Mouse (Mus musculus): ENCODE measurements around the gene Ttc3. TPM values are rescaled to one million over a fixed set of nuclear protein-coding genes. Genes with fewer than 3 reads are reported as not detected.
"Not testable (repeated sequence)": the region's sequence is repeated elsewhere in the genome, so short reads cannot be mapped to it uniquely, and the experiment has no call there.

Ttc3 gene
- total RNA-seq, 2 experiments from 2014 or later: 46.8 to 50.2 TPM

DNA sequence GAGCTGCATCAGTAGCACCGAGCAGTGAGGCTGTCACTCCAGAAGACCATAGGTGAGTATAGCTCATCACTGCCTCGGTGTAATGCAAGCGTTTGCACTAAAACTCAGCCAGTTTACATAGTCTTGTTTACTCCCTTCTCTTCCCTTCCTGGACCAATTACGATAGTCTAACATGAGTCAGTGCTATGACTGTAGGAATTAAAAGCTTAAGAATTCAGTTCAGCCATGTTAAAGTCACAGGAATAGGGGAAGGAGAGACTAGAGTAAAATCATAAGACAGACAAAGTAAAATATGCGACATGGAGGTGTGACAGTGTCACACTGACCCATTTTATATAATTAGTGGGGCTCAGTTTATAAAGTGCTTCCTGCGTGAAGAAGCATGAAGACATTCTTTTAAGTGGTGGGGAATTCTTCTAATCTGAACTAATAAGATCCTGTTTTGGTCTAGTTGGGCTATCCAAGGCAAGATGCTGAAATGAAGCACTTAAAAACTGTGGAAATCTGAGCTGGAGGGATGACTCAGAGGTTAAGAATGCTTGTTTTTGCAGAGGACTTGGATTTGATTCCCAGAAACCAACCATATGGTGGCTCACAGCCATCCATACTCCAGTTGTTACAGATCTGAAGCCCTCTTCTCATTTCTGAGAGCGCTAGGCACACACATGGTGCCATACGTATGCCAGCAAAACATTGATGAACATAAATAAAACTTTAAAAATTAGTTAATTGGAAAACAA is 65.2 kb downstream of the Ttc3 start:
- DNase-seq: no peak

DNA sequence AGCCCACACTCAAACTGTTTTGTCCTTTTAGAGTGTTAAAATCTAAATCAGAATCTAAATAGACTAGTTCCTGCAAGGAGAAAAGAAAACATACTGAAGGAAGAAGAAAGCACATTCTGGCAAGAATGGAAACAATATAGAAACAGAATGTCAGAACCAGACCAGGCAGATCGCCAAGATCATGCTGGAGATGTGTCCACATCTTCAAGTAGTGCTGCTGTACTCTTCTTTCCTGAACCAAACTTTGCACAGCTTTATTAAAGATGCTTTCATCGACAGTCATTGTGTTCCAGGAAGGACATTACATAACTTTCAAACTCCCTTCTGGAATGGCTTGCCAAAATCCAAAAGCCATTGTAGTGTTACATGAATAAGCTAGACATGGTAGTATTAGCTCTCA is 66.4 kb downstream of the Ttc3 start:
- no peak for DNase-seq

DNA sequence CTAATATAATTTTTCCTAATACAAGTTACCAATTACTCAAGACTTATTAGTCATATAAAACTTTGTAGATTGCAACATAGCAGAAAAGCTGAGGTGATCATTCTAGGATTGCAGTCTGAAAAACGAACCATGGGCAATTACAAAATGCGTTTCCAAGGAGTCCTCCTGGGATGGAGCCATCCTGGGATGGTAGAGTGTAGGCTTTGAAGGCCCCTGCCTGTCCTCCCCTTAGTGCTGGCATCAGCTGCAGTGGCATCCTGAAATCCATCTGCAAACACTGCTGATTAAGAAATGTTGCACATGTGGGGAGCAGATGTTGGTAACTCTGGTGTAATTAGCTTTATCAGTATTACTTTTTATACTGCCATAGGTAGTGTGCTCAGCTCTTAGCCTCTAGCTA is 70.9 kb downstream of the Ttc3 start:
- DNase-seq: no peak

DNA sequence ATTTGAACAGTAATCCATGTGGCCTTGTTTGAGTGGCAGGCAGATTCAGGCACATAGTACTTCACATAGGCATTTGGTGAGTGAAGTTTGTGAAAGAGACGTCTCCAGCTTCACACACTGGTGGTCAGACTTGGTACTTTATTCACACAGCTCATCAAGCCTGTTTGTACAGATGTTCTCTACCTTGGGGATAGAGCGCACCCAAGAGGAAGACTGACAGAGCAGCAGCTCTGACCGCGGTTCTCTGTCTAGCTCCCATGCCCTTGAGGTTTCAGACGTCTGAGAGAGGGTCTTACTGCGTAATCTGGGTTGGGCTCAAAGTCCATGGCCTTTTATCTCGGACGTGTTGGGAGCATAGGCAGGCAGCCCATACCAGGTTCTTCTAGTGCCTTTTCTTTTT is 78.7 kb downstream of the Ttc3 start:
- no peak for DNase-seq

DNA sequence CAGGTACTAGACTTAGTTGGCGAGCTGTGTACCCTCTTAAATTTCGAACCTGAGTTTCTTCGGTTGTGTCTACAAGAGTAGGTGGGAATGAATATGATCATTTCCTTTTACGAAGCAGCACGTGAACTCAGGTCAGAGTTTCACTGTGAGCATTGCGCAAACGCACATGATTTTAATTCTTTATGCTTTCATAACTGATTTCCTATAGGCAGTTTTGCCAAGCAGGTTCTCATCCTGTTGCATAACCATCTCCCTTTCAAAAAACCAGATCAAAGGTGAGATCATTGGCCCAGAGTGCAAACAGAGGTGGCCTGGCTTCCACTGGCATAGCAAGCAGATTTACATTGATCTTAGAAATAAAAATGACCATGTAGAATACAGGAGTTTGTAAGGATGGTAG is 79.2 kb downstream of the Ttc3 start:
- DNase-seq: no peak

GRCm38 (mm10) chr16:94451545-94452488 is 81.4 kb downstream of the Ttc3 start:
- no peak for DNase-seq

DNA sequence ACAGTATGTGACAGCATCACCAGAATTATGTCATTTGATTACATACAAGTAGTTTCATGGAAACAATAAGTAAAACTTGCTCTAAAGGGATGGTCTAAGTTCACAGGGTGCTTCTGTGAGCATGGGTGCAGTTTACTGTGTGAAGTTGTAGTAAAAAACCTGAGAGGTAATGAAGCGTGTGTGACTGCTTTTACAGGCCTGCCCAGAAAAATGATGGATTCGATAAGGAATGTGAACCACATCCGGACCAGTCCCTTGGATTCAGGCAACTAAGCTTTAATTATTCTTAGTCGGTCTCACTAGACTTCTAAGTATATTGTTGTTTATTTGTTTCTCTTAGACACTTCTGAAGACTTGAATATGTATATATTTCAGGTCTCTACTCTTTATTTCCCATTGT is 82.3 kb downstream of the Ttc3 start:
- no peak for DNase-seq

GRCm38 (mm10) chr16:94454146-94454545 is 83.7 kb downstream of the Ttc3 start:
- DNase-seq: no peak

DNA sequence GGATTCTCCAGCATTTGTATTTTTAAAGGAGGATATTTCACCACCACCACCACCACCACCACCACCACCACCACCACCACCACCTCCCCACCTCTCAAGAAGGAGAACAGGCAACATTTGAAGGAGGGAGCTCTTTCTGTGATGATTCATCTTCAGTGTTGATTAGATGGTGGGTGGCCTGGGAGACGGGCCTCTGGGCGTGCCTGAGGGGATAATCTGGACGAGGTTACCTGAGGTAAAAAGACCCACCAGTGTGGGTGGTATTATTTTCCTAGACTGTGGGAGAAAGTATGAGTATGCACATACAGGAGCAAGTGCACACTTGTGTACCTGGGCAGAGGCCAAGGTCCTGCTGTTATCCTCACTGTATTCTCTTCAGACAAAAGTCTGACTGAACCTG is 93.6 kb downstream of the Ttc3 start:
- no peak for DNase-seq

DNA sequence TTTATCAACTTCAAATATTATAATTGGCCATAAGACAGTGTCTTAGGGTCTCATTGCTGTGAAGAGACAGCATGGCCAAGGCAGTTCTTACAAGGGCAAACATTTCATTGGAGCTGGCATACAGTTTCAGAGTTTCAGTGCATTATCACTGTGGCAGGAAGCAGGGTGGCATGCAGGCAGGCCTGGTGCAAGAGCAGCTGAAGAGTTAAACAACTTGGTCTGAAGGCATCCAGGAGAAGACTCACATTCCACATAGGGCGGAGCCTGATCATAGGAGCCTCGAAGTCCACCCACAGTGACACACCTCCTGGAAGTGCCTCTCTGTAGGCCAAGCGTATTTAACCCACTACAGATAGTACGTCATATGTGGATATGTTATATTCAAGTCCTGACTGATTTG is 95.5 kb downstream of the Ttc3 start:
- no peak for DNase-seq

GRCm38 (mm10) chr16:94466317-94466716 is 95.9 kb downstream of the Ttc3 start:
- not testable (repeated sequence) for DNase-seq

GRCm38 (mm10) chr16:94467337-94468055 is 97.1 kb downstream of the Ttc3 start:
- peak; percentile 79 for DNase-seq

DNA sequence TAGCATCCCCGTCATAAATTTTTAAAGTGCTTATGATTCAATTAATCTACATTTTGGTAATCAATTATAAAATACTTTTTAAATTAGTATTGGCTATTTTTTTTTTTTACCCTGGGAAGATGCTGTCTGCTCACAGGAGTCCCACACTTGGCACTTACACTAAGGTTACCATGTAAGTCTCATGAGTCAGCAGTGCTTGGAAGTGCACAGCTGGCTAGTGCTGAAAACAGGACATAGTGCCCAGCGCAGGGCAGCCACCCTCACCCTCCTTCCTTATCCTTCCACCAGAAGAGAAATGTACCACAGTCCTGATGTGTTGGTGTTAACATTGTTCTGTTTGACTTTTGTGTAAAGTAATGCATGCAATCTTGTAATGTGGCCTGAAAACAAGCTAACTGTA is 98.0 kb downstream of the Ttc3 start:
- DNase-seq: no peak

GRCm38 (mm10) chr16:94472515-94472951 is 102.1 kb downstream of the Ttc3 start:
- peak; percentile 70 for DNase-seq

- peak; percentile 25 for DNase-seq
Measured at GRCm38 (mm10) chr16:94473086-94473822, 102.8 kb downstream of the Ttc3 start.

GRCm38 (mm10) chr16:94484752-94485535 is 114.5 kb downstream of the Ttc3 start:
- DNase-seq: no peak

DNA sequence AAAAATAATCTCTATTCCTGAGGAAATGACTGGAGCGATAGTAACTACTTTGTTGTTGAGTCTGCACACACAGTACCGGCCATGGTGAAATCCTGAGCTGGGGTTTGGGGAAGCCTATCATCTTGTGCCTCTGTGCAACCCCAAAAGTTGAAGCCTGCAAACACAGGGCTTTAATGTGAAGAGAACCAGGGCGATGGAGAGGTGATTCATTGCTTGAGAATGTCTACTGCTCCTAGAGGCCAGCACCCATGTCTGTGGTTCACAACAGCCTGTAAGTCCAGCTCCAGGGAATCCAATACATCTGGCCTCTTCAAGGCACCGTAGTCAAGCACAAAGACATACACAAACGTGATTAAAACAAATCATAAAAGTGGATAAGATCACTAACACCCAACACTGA is 116.9 kb downstream of the Ttc3 start:
- no peak for DNase-seq

DNA sequence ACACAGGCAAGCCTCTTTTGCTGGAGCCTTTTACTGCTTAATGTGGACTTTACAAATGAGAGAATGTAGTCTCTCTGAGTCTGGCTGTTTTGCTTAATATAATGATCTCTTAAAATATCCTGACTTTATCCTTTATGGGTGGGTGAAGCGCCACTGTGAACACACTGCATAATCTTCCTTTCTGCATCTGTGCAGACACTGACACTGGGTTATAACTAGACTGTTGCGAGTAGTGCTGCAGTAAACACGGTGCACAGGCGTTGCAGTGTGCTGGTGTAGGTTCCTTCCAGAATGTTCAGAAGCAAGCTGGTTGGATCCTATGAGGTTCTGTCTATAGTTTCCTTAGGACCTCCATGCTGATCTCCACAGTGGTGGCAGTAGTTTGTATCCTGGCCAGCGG is 118.9 kb downstream of the Ttc3 start:
- DNase-seq: no peak

- not testable (repeated sequence) for DNase-seq
Measured at GRCm38 (mm10) chr16:94497176-94497575, 126.8 kb downstream of the Ttc3 start.

- DNase-seq: peak; percentile 66
Measured at GRCm38 (mm10) chr16:94497911-94498310, 127.5 kb downstream of the Ttc3 start.

- DNase-seq: no peak
Measured at GRCm38 (mm10) chr16:94504192-94504591, 133.8 kb downstream of the Ttc3 start.

Data from gastrocnemius, postnatal 25 days (tissue).